Mouse (Mus musculus) heart, postnatal 0 days (tissue): ENCODE data around the gene Lamb3. TPM values are rescaled to one million over a fixed set of nuclear protein-coding genes. Genes with fewer than 3 reads are reported as not detected.

Experiments
- ATAC-seq: fragments of 200-750 bp; cut with Nextera tagmentation; 2 replicates; pipeline ENCODE4 v1.8.0; 2017; ENCODE audit warnings: low read depth, moderate number of reproducible peaks, moderate library complexity; ENCODE audit not compliant: insufficient read depth
- DNase-seq: peaks from one replicate; pipeline ENCODE4 v3.0.0-alpha.2; 2016; ENCODE audit warnings: low spot score
- H3K27ac ChIP-seq: fragments of 300-500 bp; sonication (generic); 2 replicates; pipeline ENCODE4 v1.5.1; 2014; ENCODE audit warnings: low read depth, mild to moderate bottlenecking
- H3K27me3 ChIP-seq: fragments of 300-500 bp; sonication (generic); 2 replicates; pipeline ENCODE4 v1.6.1; 2014; ENCODE audit warnings: low read length, mixed read lengths; ENCODE audit not compliant: control insufficient read depth, insufficient read depth
- H3K36me3 ChIP-seq: fragments of 300-500 bp; sonication (generic); replicated peaks from 2 replicates; pipeline ENCODE4 v1.6.1; 2014; ENCODE audit warnings: low read length, mixed read lengths; ENCODE audit not compliant: control insufficient read depth, insufficient read depth
- H3K4me1 ChIP-seq: fragments of 300-500 bp; sonication (generic); 2 replicates; pipeline ENCODE4 v1.6.1; 2014; ENCODE audit warnings: antibody characterized with exemption; ENCODE audit not compliant: control insufficient read depth, insufficient read depth
- H3K4me2 ChIP-seq: fragments of 300-500 bp; sonication (generic); 2 replicates; pipeline ENCODE4 v1.6.1; 2014; ENCODE audit warnings: low read depth, mild to moderate bottlenecking, low read length, moderate library complexity
- H3K4me3 ChIP-seq: fragments of 300-500 bp; sonication (generic); 2 replicates; pipeline ENCODE4 v1.5.1; 2014; ENCODE audit warnings: low read depth, low read length
- H3K9ac ChIP-seq: fragments of 300-500 bp; sonication (generic); replicated peaks from 2 replicates; pipeline ENCODE4 v1.6.1; 2014; ENCODE audit warnings: low read depth, low read length, mixed read lengths
- H3K9me3 ChIP-seq: fragments of 300-500 bp; sonication (generic); replicated peaks from 2 replicates; pipeline ENCODE4 v1.6.1; 2016; ENCODE audit warnings: low read length; ENCODE audit not compliant: control insufficient read depth
- CTCF ChIP-seq: IDR thresholded peaks from 2 replicates; pipeline ENCODE4 v1.5.1; 2016; ENCODE audit warnings: antibody characterized with exemption, control low read depth, low read depth
- EP300 ChIP-seq: IDR thresholded peaks from 2 replicates; pipeline ENCODE4 v1.6.1; 2016; ENCODE audit warnings: antibody characterized with exemption, low read depth
- WGBS: fragments of 180-500 bp; shearing (Covaris S2); extraction: QIAGEN DNeasy Blood & Tissue Kit; methylation state at CpG from one replicate; pipeline ENCODE4 v1.1.7; 2014; 5-methylcytosine and 5-hydroxymethylcytosine counted together
- polyA plus RNA-seq: library from polyadenylated mRNA; unstranded; fragments of >200 nt; fragmentation: Nextera tagmentation; extraction: Ambion mirVana; gene quantifications from 2 replicates; pipeline ENCODE4 v1.2.1, GENCODE M21; 2015
- total RNA-seq: library from RNA; depleted of rRNA; stranded (reverse); fragments of >200 nt; gene quantifications from 2 replicates; pipeline ENCODE4 v1.2.3, GENCODE M21; 2014; ENCODE audit warnings: low replicate concordance

The Lamb3 gene
- total and polyA plus RNA-seq, 2 experiments from 2014 or later = 8.1 to 9.8 TPM

DNA sequence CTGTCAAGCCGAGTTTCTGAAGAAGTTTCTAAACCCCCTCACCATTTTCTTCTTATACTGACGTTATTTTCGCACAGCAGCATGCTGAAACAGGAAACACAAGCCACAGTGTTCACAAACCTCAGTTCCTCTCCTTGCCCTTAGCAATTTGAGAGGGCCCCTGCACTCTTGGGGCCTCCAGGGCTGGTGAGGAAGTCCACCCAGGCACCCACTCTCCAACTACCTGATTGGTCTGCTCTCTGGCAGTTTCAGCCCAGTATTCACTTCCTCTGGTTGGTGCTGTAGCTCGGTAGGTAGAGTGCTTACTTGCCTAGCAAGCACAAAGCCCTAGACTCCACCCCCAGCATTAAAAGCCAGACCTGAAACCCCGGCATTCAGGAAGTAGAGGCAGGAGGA lies 6.1 kb upstream of the Lamb3 start, which contains the start of gene Traf3ip3:
TSS of gene Traf3ip3 (minus strand) at position 321 of the 396 bp plus-strand sequence.
- TF ChIP-seq CTCF (no peak), EP300 (no peak)
- Histone ChIP-seq H3K4me2 (peak within 1 kb of the TSS; percentile 37; the same call in 1 of the 2 replicates), H3K27ac (peak within 1 kb of the TSS; percentile 71; the same call in 1 of the 2 replicates), H3K9ac (no peak within 1 kb of the TSS), H3K36me3 (no peaks in the 10 kb centered on the region), H3K4me1 (no peaks in the 10 kb centered on the region), H3K4me3 (peak within 1 kb of the TSS; percentile 30; the same call in 1 of the 2 replicates), H3K9me3 (no peaks in the 10 kb centered on the region), H3K27me3 (no peaks in the 10 kb centered on the region)
- 51% methylated on average over 5 of the region's 5 CpGs for WGBS
- DNase-seq = no peak
- ATAC-seq = no peak

- no peaks in the 10 kb centered on the region for H3K27me3 ChIP-seq
- ATAC-seq (no peak), DNase-seq (no peak)
- WGBS = 56% methylated on average over 2 of the region's 2 CpGs
- H3K4me3 ChIP-seq = no peak overlapping the region
- no peaks in the 10 kb centered on the region for H3K4me1 ChIP-seq
- no peaks in the 10 kb centered on the region for H3K9me3 ChIP-seq
- no peak overlapping the region for H3K9ac ChIP-seq
- no peak overlapping the region for H3K4me2 ChIP-seq
- no peak overlapping the region for H3K27ac ChIP-seq
- TF ChIP-seq CTCF (no peak), EP300 (no peak)
- H3K36me3 ChIP-seq = no peaks in the 10 kb centered on the region
Measured at GRCm38 (mm10) chr1:193203821-193204220, 3.7 kb upstream of the Lamb3 start.

GRCm38 (mm10) chr1:193205431-193205830 lies 2.1 kb upstream of the Lamb3 start:
- Histone ChIP-seq H3K9me3 (no peaks in the 10 kb centered on the region), H3K27ac (no peak overlapping the region), H3K9ac (no peak overlapping the region), H3K4me1 (no peaks in the 10 kb centered on the region), H3K4me3 (no peak overlapping the region), H3K27me3 (no peaks in the 10 kb centered on the region), H3K36me3 (no peaks in the 10 kb centered on the region), H3K4me2 (no peak overlapping the region)
- ATAC-seq = no peak
- DNase-seq = no peak
- 95% methylated on average over 2 of the region's 2 CpGs for WGBS
- no peak for TF ChIP-seq EP300
- TF ChIP-seq CTCF = no peak

- DNase-seq = no peak
- Histone ChIP-seq H3K4me1 (no peaks in the 10 kb centered on the region), H3K4me2 (no peak overlapping the region), H3K4me3 (no peak overlapping the region), H3K9me3 (no peaks in the 10 kb centered on the region), H3K9ac (no peak overlapping the region), H3K27ac (no peak overlapping the region), H3K36me3 (no peaks in the 10 kb centered on the region), H3K27me3 (no peaks in the 10 kb centered on the region)
- WGBS = 28% methylated on average over 2 of the region's 2 CpGs
- ATAC-seq = peak; percentile 83
- TF ChIP-seq EP300 (no peak), CTCF (peak; percentile 94)
Measured at GRCm38 (mm10) chr1:193208178-193208577, 679 bp downstream of the Lamb3 start.

DNA sequence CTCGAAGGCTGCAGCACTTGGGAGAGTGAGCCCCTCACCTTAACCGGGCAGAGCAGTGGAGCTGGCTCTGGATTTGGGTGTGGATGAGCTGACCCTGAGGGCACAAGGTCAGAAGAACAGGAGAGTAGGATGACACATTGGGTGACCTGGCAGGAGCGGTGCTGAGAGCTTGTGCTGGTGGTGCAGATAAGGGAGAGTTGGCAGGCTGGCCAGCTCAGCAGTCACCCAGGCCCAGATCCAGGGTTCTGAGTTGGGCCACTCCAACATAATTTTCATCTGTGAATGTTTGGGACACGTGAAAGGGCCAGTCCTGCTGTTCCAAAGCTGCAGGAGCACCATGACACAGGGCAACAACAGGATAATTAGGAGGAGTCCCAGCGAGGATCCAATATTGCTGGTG lies 3.9 kb downstream of the Lamb3 start:
- ATAC-seq (no peak), DNase-seq (no peak)
- Histone ChIP-seq H3K27me3 (no peaks in the 10 kb centered on the region), H3K9ac (no peak overlapping the region), H3K9me3 (no peaks in the 10 kb centered on the region), H3K4me2 (no peak overlapping the region), H3K27ac (no peak overlapping the region), H3K36me3 (no peaks in the 10 kb centered on the region), H3K4me1 (no peaks in the 10 kb centered on the region), H3K4me3 (no peak overlapping the region)
- TF ChIP-seq EP300 = no peak
- TF ChIP-seq CTCF = no peak
- WGBS = 50% methylated on average over 5 of the region's 5 CpGs

DNA sequence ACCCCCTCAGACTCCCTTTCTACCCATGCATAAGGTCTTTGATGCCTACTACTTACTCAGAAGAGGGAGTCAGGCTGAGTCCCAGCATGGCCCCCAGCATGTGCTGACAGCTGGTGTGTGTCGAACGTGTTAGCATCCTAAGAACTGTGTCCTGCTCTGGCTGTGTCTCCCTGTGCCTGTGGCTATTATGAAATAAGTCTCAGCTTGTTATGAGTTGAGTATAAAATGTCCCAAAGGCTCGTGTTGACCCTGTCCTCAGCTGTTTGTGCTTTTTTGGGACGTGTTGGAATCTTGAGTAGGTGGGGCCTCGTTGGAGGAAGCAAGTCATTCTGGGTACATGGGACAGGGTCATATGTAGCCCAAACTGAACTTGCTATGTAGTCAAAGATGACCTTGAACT lies 6.6 kb downstream of the Lamb3 start:
- Histone ChIP-seq H3K36me3 (no peaks in the 10 kb centered on the region), H3K4me3 (no peak overlapping the region), H3K4me2 (no peak overlapping the region), H3K27ac (no peak overlapping the region), H3K9ac (no peak overlapping the region), H3K9me3 (no peaks in the 10 kb centered on the region), H3K27me3 (no peaks in the 10 kb centered on the region), H3K4me1 (no peaks in the 10 kb centered on the region)
- ATAC-seq (no peak), DNase-seq (no peak)
- 55% methylated on average over 5 of the region's 5 CpGs for WGBS
- TF ChIP-seq EP300 = no peak
- no peak for TF ChIP-seq CTCF
